Mouse (Mus musculus) heart, embryonic 12.5 days (tissue): ENCODE results near the gene Zswim8. TPM values are rescaled to one million over a fixed set of nuclear protein-coding genes. Genes with fewer than 3 reads are reported as not detected.

Experiments
- ATAC-seq: fragments of 200-750 bp; cut with Nextera tagmentation; 2 replicates; pipeline ENCODE4 v1.8.0; 2017; ENCODE audit warnings: moderate TSS enrichment, moderate library complexity; ENCODE audit not compliant: insufficient number of reproducible peaks, low FRiP score
- H3K27ac ChIP-seq: fragments of 300-500 bp; sonication (generic); 2 replicates; pipeline ENCODE4 v1.5.1; 2016; ENCODE audit warnings: mild to moderate bottlenecking, moderate library complexity; ENCODE audit not compliant: poor library complexity, severe bottlenecking
- H3K27me3 ChIP-seq: fragments of 300-500 bp; sonication (generic); replicated peaks from 2 replicates; pipeline ENCODE4 v1.6.1; 2016; ENCODE audit warnings: mild to moderate bottlenecking, moderate library complexity
- H3K36me3 ChIP-seq: fragments of 300-500 bp; sonication (generic); 2 replicates; pipeline ENCODE4 v1.6.1; 2016; ENCODE audit warnings: mild to moderate bottlenecking, moderate library complexity
- H3K4me1 ChIP-seq: fragments of 300-500 bp; sonication (generic); replicated peaks from 2 replicates; pipeline ENCODE4 v1.6.1; 2016; ENCODE audit warnings: mild to moderate bottlenecking
- H3K4me2 ChIP-seq: fragments of 300-500 bp; sonication (generic); 2 replicates; pipeline ENCODE4 v1.6.1; 2016; ENCODE audit warnings: mild to moderate bottlenecking, moderate library complexity
- H3K4me3 ChIP-seq: fragments of 300-500 bp; sonication (generic); 2 replicates; pipeline ENCODE4 v1.5.1; 2016; ENCODE audit warnings: mild to moderate bottlenecking
- H3K9ac ChIP-seq: fragments of 300-500 bp; sonication (generic); 2 replicates; pipeline ENCODE4 v1.6.1; 2016; ENCODE audit warnings: mild to moderate bottlenecking, moderate library complexity
- H3K9me3 ChIP-seq: fragments of 300-500 bp; sonication (generic); replicated peaks from 2 replicates; pipeline ENCODE4 v1.6.1; 2016; ENCODE audit warnings: mild to moderate bottlenecking, moderate library complexity
- WGBS: fragments of 180-500 bp; shearing (Covaris S2); methylation state at CpG from one replicate; pipeline ENCODE4 v1.1.7; 2016; 5-methylcytosine and 5-hydroxymethylcytosine counted together
- polyA plus RNA-seq: library from polyadenylated mRNA; unstranded; fragments of >200 nt; fragmentation: Nextera tagmentation; extraction: Ambion mirVana; gene quantifications from 2 replicates; pipeline ENCODE4 v1.2.1, GENCODE M21; 2016

Zswim8 gene
- polyA plus RNA-seq, 1 experiment from 2014 or later, result 34.0 TPM

- peak within 1 kb of the TSS; percentile 40 for H3K4me3 ChIP-seq
- peak within 1 kb of the TSS; percentile 74 for H3K9ac ChIP-seq
- WGBS, result 55% methylated on average over 8 of the region's 8 CpGs
- H3K4me2 ChIP-seq, result peak within 1 kb of the TSS; percentile 63
- H3K4me1 ChIP-seq, result peaks cover 30% of the 10 kb centered on the region
- H3K9me3 ChIP-seq, result no peaks in the 10 kb centered on the region; the same call in 1 of the 2 replicates
- H3K27ac ChIP-seq, result peak within 1 kb of the TSS; percentile 94
- no peaks in the 10 kb centered on the region for H3K27me3 ChIP-seq
- ATAC-seq, result peak; percentile 53
- H3K36me3 ChIP-seq, result 0 out of 2 replicates have a peak, but pooled peaks cover 5% of the 10 kb centered on the region
Observed at GRCm38 (mm10) chr14:20668154-20668810, 39.1 kb upstream of the Zswim8 start, which contains the start of gene Synpo2l. Synpo2l (minus strand) TSS chr14:20668354.

- no peak overlapping the region for H3K4me3 ChIP-seq
- 92% methylated on average over 2 of the region's 2 CpGs for WGBS
- no peak overlapping the region for H3K4me2 ChIP-seq
- H3K27me3 ChIP-seq, result no peaks in the 10 kb centered on the region
- no peak overlapping the region for H3K9ac ChIP-seq
- H3K4me1 ChIP-seq, result peaks cover 20% of the 10 kb centered on the region
- no peak overlapping the region for H3K27ac ChIP-seq
- peaks cover 29% of the 10 kb centered on the region for H3K36me3 ChIP-seq
- H3K9me3 ChIP-seq, result no peaks in the 10 kb centered on the region; the same call in 1 of the 2 replicates
- ATAC-seq, result no peak
Observed at GRCm38 (mm10) chr14:20672990-20673389, 34.4 kb upstream of the Zswim8 start.

GRCm38 (mm10) chr14:20673735-20674063 is 33.7 kb upstream of the Zswim8 start:
- Histone ChIP-seq H3K4me1 (peaks cover 16% of the 10 kb centered on the region), H3K9me3 (no peaks in the 10 kb centered on the region; the same call in 1 of the 2 replicates), H3K27ac (peak overlapping the region; percentile 90), H3K36me3 (peaks cover 36% of the 10 kb centered on the region), H3K4me3 (peak overlapping the region; percentile 72), H3K27me3 (no peaks in the 10 kb centered on the region), H3K4me2 (peak overlapping the region; percentile 76), H3K9ac (peak overlapping the region; percentile 64; the same call in 1 of the 2 replicates)
- WGBS, result 10% methylated on average over 13 of the region's 13 CpGs
- ATAC-seq, result peak; percentile 52; the same call in 1 of the 2 replicates

- ATAC-seq, result peak; percentile 96
- Histone ChIP-seq H3K9ac (peak within 1 kb of the TSS; percentile 83), H3K4me1 (peaks cover 11% of the 10 kb centered on the region), H3K4me3 (peak within 1 kb of the TSS; percentile 72), H3K36me3 (peaks cover 42% of the 10 kb centered on the region), H3K4me2 (peak within 1 kb of the TSS; percentile 76), H3K9me3 (no peaks in the 10 kb centered on the region; the same call in 1 of the 2 replicates), H3K27ac (peak within 1 kb of the TSS; percentile 92), H3K27me3 (no peaks in the 10 kb centered on the region)
- WGBS, result under 1% methylated on average over 43 of the region's 43 CpGs
Observed at GRCm38 (mm10) chr14:20674064-20674833, 33.1 kb upstream of the Zswim8 start, which contains the start of gene Sec24c. Sec24c (plus strand) TSS chr14:20674308.

- Histone ChIP-seq H3K4me1 (peaks cover 21% of the 10 kb centered on the region), H3K4me2 (no peak overlapping the region), H3K36me3 (peaks cover 71% of the 10 kb centered on the region), H3K27me3 (no peaks in the 10 kb centered on the region), H3K27ac (no peak overlapping the region), H3K4me3 (no peak overlapping the region), H3K9me3 (no peaks in the 10 kb centered on the region), H3K9ac (no peak overlapping the region)
- ATAC-seq, result no peak
- WGBS, result 86% methylated on average over 4 of the region's 4 CpGs
Observed at GRCm38 (mm10) chr14:20677906-20678305, 29.4 kb upstream of the Zswim8 start.

- H3K27ac ChIP-seq, result no peak overlapping the region
- peaks cover 10% of the 10 kb centered on the region for H3K4me1 ChIP-seq
- peaks cover 96% of the 10 kb centered on the region for H3K36me3 ChIP-seq
- H3K9ac ChIP-seq, result no peak overlapping the region
- no peaks in the 10 kb centered on the region for H3K27me3 ChIP-seq
- no peak overlapping the region for H3K4me2 ChIP-seq
- ATAC-seq, result no peak
- 90% methylated on average over 2 of the region's 2 CpGs for WGBS
- no peaks in the 10 kb centered on the region for H3K9me3 ChIP-seq
- H3K4me3 ChIP-seq, result no peak overlapping the region
Observed at GRCm38 (mm10) chr14:20681742-20682141, 25.6 kb upstream of the Zswim8 start.

- 62% methylated on average over 3 of the region's 3 CpGs for WGBS
- no peak overlapping the region for H3K4me3 ChIP-seq
- H3K4me1 ChIP-seq, result peaks cover 10% of the 10 kb centered on the region
- H3K4me2 ChIP-seq, result no peak overlapping the region
- peaks cover 97% of the 10 kb centered on the region for H3K36me3 ChIP-seq
- no peaks in the 10 kb centered on the region for H3K9me3 ChIP-seq
- H3K9ac ChIP-seq, result no peak overlapping the region
- no peak overlapping the region; the same call in 1 of the 2 replicates for H3K27ac ChIP-seq
- H3K27me3 ChIP-seq, result no peaks in the 10 kb centered on the region
- ATAC-seq, result peak; percentile 63; the same call in 1 of the 2 replicates
Observed at GRCm38 (mm10) chr14:20682498-20682897, 24.9 kb upstream of the Zswim8 start.

GRCm38 (mm10) chr14:20686576-20686975 is 20.8 kb upstream of the Zswim8 start:
- H3K4me1 ChIP-seq, result peaks cover 10% of the 10 kb centered on the region
- H3K9ac ChIP-seq, result no peak overlapping the region
- peaks cover 98% of the 10 kb centered on the region for H3K36me3 ChIP-seq
- 94% methylated on average over 3 of the region's 3 CpGs for WGBS
- ATAC-seq, result no peak
- H3K27ac ChIP-seq, result no peak overlapping the region
- no peaks in the 10 kb centered on the region for H3K27me3 ChIP-seq
- H3K9me3 ChIP-seq, result no peaks in the 10 kb centered on the region
- no peak overlapping the region for H3K4me2 ChIP-seq
- H3K4me3 ChIP-seq, result no peak overlapping the region

- no peak overlapping the region for H3K4me2 ChIP-seq
- no peak for ATAC-seq
- 88% methylated on average over 2 of the region's 2 CpGs for WGBS
Observed at GRCm38 (mm10) chr14:20689009-20689408, 18.3 kb upstream of the Zswim8 start.

GRCm38 (mm10) chr14:20691772-20692171 is 15.6 kb upstream of the Zswim8 start:
- Histone ChIP-seq H3K9ac (no peak overlapping the region), H3K4me1 (peaks cover 26% of the 10 kb centered on the region), H3K4me2 (no peak overlapping the region), H3K36me3 (peaks cover 81% of the 10 kb centered on the region), H3K27ac (no peak overlapping the region), H3K27me3 (no peaks in the 10 kb centered on the region), H3K9me3 (no peaks in the 10 kb centered on the region), H3K4me3 (no peak overlapping the region)
- no peak for ATAC-seq
- 88% methylated on average over 6 of the region's 6 CpGs for WGBS

More at GRCm38 (mm10) chr14:20689009-20689408, 18.3 kb upstream of the Zswim8 start:
- Histone ChIP-seq H3K27ac (no peak overlapping the region), H3K9ac (no peak overlapping the region), H3K27me3 (no peaks in the 10 kb centered on the region), H3K9me3 (no peaks in the 10 kb centered on the region), H3K36me3 (peaks cover 99% of the 10 kb centered on the region), H3K4me1 (peaks cover 8% of the 10 kb centered on the region), H3K4me3 (no peak overlapping the region)

- H3K4me2 ChIP-seq, result no peak overlapping the region
- WGBS, result 86% methylated on average over 10 of the region's 10 CpGs
- H3K4me3 ChIP-seq, result peak overlapping the region; percentile 96; the same call in 1 of the 2 replicates
- no peaks in the 10 kb centered on the region for H3K9me3 ChIP-seq
- H3K27ac ChIP-seq, result peak overlapping the region; percentile 10; the same call in 1 of the 2 replicates
- H3K4me1 ChIP-seq, result peaks cover 44% of the 10 kb centered on the region
- H3K27me3 ChIP-seq, result no peaks in the 10 kb centered on the region
- H3K9ac ChIP-seq, result 0 out of 2 replicates have a peak overlapping the region, but pooled peaks have one; percentile 14
- no peak for ATAC-seq
- peaks cover 73% of the 10 kb centered on the region for H3K36me3 ChIP-seq
Observed at GRCm38 (mm10) chr14:20693589-20694101, 13.7 kb upstream of the Zswim8 start.
